Mouse (Mus musculus) forebrain, embryonic 16.5 days (tissue): ENCODE results near the gene Mindy4b-ps. TPM values are rescaled to one million over a fixed set of nuclear protein-coding genes. Genes with fewer than 3 reads are reported as not detected.
"Not testable (repeated sequence)": the region's sequence is repeated elsewhere in the genome, so short reads cannot be mapped to it uniquely, and the experiment has no call there.

ENCODE experiments used
- ATAC-seq: fragments of 200-750 bp; cut with Nextera tagmentation; 2 replicates; pipeline ENCODE4 v1.8.0; 2017; ENCODE audit warnings: mild to moderate bottlenecking, moderate library complexity
- H3K27ac ChIP-seq: fragments of 300-500 bp; sonication (generic); 2 replicates; pipeline ENCODE4 v1.5.1; 2014; ENCODE audit warnings: low read length, control low read depth
- H3K27me3 ChIP-seq: fragments of 300-500 bp; sonication (generic); replicated peaks from 2 replicates; pipeline ENCODE4 v1.6.1; 2014; ENCODE audit warnings: low read length; ENCODE audit not compliant: control insufficient read depth, insufficient read depth
- H3K36me3 ChIP-seq: fragments of 300-500 bp; sonication (generic); 2 replicates; pipeline ENCODE4 v1.6.1; 2014; ENCODE audit not compliant: control insufficient read depth, insufficient read depth
- H3K4me1 ChIP-seq: fragments of 300-500 bp; sonication (generic); replicated peaks from 2 replicates; pipeline ENCODE4 v1.6.1; 2014; ENCODE audit warnings: low read length; ENCODE audit not compliant: control insufficient read depth, insufficient read depth
- H3K4me2 ChIP-seq: fragments of 300-500 bp; sonication (generic); 2 replicates; pipeline ENCODE4 v1.6.1; 2014; ENCODE audit warnings: mild to moderate bottlenecking, low read length, control low read depth
- H3K4me3 ChIP-seq: fragments of 300-500 bp; sonication (generic); replicated peaks from 2 replicates; pipeline ENCODE4 v1.5.1; 2014; ENCODE audit warnings: mild to moderate bottlenecking, low read length, control low read depth
- H3K9ac ChIP-seq: fragments of 300-500 bp; sonication (generic); replicated peaks from 2 replicates; pipeline ENCODE4 v1.6.1; 2014; ENCODE audit warnings: low read depth, low read length, control low read depth
- H3K9me3 ChIP-seq: fragments of 300-500 bp; sonication (generic); 2 replicates; pipeline ENCODE4 v1.6.1; 2016; ENCODE audit warnings: low read length; ENCODE audit not compliant: control insufficient read depth
- WGBS: fragments of 180-500 bp; shearing (Covaris S2); extraction: QIAGEN DNeasy Blood & Tissue Kit; methylation state at CpG from one replicate; pipeline ENCODE4 v1.1.7; 2014; 5-methylcytosine and 5-hydroxymethylcytosine counted together
- polyA plus RNA-seq: library from polyadenylated mRNA; unstranded; fragments of >200 nt; fragmentation: Nextera tagmentation; extraction: Ambion mirVana; gene quantifications from 2 replicates; pipeline ENCODE4 v1.2.1, GENCODE M21; 2015

The Mindy4b-ps gene
- polyA plus RNA-seq: not detected in 2 replicates

GRCm38 (mm10) chr3:58822211-58822610 lies at the start of gene Mindy4b-ps:
Mindy4b-ps (minus strand) TSS chr3:58822311.
- WGBS: 69% methylated on average over 4 of the region's 4 CpGs
- Histone ChIP-seq H3K9ac (no peak within 1 kb of the TSS), H3K9me3 (no peaks in the 10 kb centered on the region), H3K4me3 (no peak within 1 kb of the TSS), H3K36me3 (no peaks in the 10 kb centered on the region), H3K27me3 (no peaks in the 10 kb centered on the region), H3K4me2 (no peak within 1 kb of the TSS), H3K4me1 (no peaks in the 10 kb centered on the region), H3K27ac (no peak within 1 kb of the TSS)
- ATAC-seq: no peak

GRCm38 (mm10) chr3:58871882-58872281 lies 49.8 kb upstream of the Mindy4b-ps start:
- not testable (repeated sequence) for H3K4me1 ChIP-seq, ATAC-seq, H3K27ac ChIP-seq, H3K27me3 ChIP-seq, H3K4me3 ChIP-seq, H3K4me2 ChIP-seq, H3K36me3 ChIP-seq, H3K9ac ChIP-seq, H3K9me3 ChIP-seq
- 81% methylated on average over 2 of the region's 2 CpGs for WGBS

DNA sequence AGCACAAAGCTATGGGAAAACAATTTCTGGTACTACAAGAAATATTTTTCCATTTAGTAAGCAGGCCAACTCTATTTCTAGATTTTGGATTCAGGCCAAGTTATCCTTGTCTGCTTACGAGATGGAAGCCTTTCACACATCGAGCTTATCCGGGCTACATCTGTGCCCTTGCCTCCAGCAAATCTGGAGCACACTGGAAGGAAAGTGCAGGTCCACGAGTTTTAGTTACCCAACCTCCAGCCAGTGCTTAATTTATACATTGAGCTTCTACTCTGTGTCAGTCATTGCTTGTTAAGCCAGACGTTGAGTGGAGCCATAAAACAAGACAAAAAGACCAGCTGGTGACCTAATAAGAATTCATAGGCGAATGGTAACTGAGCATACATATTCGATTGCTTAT lies 43.6 kb upstream of the Mindy4b-ps start:
- Histone ChIP-seq H3K4me3 (no peak overlapping the region), H3K27me3 (no peaks in the 10 kb centered on the region), H3K9ac (no peak overlapping the region), H3K36me3 (no peaks in the 10 kb centered on the region), H3K4me1 (peaks cover 5% of the 10 kb centered on the region), H3K9me3 (no peaks in the 10 kb centered on the region), H3K27ac (no peak overlapping the region), H3K4me2 (no peak overlapping the region)
- WGBS: 21% methylated on average over 7 of the region's 7 CpGs
- ATAC-seq: peak; percentile 87

DNA sequence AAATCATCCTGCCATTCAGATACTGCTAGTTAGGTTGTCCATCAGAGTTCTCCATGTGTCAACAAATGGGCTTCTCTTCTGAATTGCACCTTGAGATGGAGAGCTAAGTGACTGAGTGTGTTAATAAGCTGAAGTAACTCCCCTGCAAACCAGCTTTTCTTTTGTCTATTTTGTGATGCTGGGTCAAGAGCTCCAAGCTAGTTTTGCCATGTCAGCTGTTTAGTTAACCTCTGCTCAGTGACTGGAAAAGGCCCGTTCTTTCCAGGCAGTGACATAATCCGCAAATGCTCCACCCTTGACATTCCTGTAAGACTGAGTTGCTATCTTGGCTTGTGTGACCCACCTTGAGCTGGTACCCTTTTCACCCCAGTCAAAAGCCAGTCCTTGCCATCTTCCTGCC lies 40.9 kb upstream of the Mindy4b-ps start:
- H3K4me2 ChIP-seq: no peak overlapping the region
- no peak for ATAC-seq
- H3K9me3 ChIP-seq: no peaks in the 10 kb centered on the region
- no peak overlapping the region for H3K27ac ChIP-seq
- no peak overlapping the region for H3K4me3 ChIP-seq
- peaks cover 5% of the 10 kb centered on the region for H3K4me1 ChIP-seq
- H3K9ac ChIP-seq: no peak overlapping the region
- 81% methylated on average over 2 of the region's 2 CpGs for WGBS
- no peaks in the 10 kb centered on the region for H3K36me3 ChIP-seq
- H3K27me3 ChIP-seq: no peaks in the 10 kb centered on the region

DNA sequence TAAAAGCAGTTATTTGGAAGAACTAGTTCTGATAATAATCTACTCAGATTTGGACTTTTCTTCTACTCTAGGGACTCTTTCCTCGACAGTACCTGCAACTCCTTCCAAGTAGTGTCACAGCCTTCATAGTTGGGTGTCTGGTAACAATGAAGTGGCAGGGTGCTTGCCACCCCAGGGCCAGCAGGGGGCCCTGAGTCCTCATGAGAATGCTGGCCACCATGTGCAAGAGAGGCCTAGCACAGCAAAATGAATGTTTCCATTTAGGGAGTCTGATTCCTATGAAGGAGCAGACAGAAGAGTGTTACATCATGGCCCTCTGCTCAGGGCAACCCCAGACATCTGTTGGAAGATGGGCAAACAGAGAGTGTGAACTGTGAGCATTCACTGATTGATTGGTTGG lies 21.3 kb upstream of the Mindy4b-ps start:
- ATAC-seq: peak; percentile 68
- Histone ChIP-seq H3K36me3 (no peaks in the 10 kb centered on the region), H3K4me1 (no peaks in the 10 kb centered on the region), H3K4me3 (no peak overlapping the region), H3K27ac (no peak overlapping the region), H3K27me3 (no peaks in the 10 kb centered on the region), H3K4me2 (no peak overlapping the region), H3K9me3 (no peaks in the 10 kb centered on the region), H3K9ac (no peak overlapping the region)
- WGBS: 61% methylated on average over 1 of the region's 1 CpGs

GRCm38 (mm10) chr3:58833442-58834160 lies 11.5 kb upstream of the Mindy4b-ps start:
- no peaks in the 10 kb centered on the region for H3K9me3 ChIP-seq
- no peaks in the 10 kb centered on the region for H3K36me3 ChIP-seq
- peak; percentile 77 for ATAC-seq
- 59% methylated on average over 5 of the region's 5 CpGs for WGBS
- H3K4me3 ChIP-seq: no peak overlapping the region
- no peak overlapping the region for H3K4me2 ChIP-seq
- H3K9ac ChIP-seq: no peak overlapping the region
- H3K27ac ChIP-seq: no peak overlapping the region
- no peaks in the 10 kb centered on the region for H3K4me1 ChIP-seq
- no peaks in the 10 kb centered on the region for H3K27me3 ChIP-seq

GRCm38 (mm10) chr3:58832888-58833287 lies 10.8 kb upstream of the Mindy4b-ps start:
- ATAC-seq: no peak; the same call in 1 of the 2 replicates
- no peak overlapping the region for H3K4me2 ChIP-seq
- H3K4me1 ChIP-seq: no peaks in the 10 kb centered on the region
- no peak overlapping the region for H3K9ac ChIP-seq
- no peaks in the 10 kb centered on the region for H3K36me3 ChIP-seq
- no peak overlapping the region for H3K4me3 ChIP-seq
- no peak overlapping the region for H3K27ac ChIP-seq
- H3K27me3 ChIP-seq: no peaks in the 10 kb centered on the region
- H3K9me3 ChIP-seq: no peaks in the 10 kb centered on the region
- WGBS: 66% methylated on average over 2 of the region's 2 CpGs

DNA sequence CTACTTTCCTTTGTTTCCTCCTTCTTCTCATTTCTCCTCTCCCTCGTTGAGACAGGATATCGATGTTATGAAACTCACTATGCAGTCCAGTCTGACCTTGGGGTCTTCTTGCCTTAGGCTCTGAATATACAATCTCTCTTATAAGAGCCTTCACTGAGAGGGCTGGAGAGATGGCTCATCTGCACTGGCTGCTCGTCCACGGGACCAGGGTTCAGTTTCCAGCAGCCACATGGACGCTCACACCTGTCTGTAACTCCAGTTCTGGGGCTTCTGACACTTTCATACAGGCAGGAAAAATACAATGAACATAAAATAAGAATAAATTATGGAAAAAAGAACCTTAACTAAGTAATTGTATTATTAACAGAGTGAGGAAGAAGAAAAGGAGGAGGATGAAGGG lies 9.5 kb upstream of the Mindy4b-ps start:
- H3K4me1 ChIP-seq: no peaks in the 10 kb centered on the region
- no peak overlapping the region for H3K4me2 ChIP-seq
- no peaks in the 10 kb centered on the region for H3K27me3 ChIP-seq
- no peak overlapping the region for H3K9ac ChIP-seq
- no peak for ATAC-seq
- H3K27ac ChIP-seq: no peak overlapping the region
- H3K4me3 ChIP-seq: no peak overlapping the region
- 87% methylated on average over 5 of the region's 5 CpGs for WGBS
- H3K36me3 ChIP-seq: no peaks in the 10 kb centered on the region
- H3K9me3 ChIP-seq: no peaks in the 10 kb centered on the region

DNA sequence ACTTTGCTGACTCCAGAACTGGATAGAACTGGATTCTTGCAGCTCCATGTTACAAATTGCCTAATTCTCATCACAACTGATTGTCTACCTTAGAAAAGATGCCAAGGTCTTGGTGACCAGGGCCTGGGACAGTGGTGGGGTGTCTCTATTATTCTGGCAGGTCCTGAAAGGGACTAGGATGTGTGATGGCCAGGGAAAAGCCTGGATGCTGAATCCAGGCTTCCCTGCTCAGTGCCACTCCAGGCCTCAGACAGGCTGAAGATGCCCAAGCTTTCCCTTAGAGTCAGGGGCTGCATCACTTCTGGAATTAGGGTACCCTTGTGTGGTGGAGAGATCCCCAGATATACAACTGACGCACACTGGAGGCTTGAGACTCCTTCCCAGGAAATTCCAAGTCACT lies 7.8 kb upstream of the Mindy4b-ps start:
- no peaks in the 10 kb centered on the region for H3K27me3 ChIP-seq
- H3K9ac ChIP-seq: no peak overlapping the region
- no peaks in the 10 kb centered on the region for H3K4me1 ChIP-seq
- no peak for ATAC-seq
- 93% methylated on average over 1 of the region's 1 CpGs for WGBS
- H3K9me3 ChIP-seq: no peaks in the 10 kb centered on the region
- no peaks in the 10 kb centered on the region for H3K36me3 ChIP-seq
- no peak overlapping the region for H3K27ac ChIP-seq
- H3K4me2 ChIP-seq: no peak overlapping the region
- H3K4me3 ChIP-seq: no peak overlapping the region
